Mouse (Mus musculus): Measurements from ENCODE around the gene Palm3. TPM values are rescaled to one million over a fixed set of nuclear protein-coding genes. Genes with fewer than 3 reads are reported as not detected.

The Palm3 gene
- polyA plus RNA-seq, 1 experiment from 2014 or later: 3.2 TPM

DNA sequence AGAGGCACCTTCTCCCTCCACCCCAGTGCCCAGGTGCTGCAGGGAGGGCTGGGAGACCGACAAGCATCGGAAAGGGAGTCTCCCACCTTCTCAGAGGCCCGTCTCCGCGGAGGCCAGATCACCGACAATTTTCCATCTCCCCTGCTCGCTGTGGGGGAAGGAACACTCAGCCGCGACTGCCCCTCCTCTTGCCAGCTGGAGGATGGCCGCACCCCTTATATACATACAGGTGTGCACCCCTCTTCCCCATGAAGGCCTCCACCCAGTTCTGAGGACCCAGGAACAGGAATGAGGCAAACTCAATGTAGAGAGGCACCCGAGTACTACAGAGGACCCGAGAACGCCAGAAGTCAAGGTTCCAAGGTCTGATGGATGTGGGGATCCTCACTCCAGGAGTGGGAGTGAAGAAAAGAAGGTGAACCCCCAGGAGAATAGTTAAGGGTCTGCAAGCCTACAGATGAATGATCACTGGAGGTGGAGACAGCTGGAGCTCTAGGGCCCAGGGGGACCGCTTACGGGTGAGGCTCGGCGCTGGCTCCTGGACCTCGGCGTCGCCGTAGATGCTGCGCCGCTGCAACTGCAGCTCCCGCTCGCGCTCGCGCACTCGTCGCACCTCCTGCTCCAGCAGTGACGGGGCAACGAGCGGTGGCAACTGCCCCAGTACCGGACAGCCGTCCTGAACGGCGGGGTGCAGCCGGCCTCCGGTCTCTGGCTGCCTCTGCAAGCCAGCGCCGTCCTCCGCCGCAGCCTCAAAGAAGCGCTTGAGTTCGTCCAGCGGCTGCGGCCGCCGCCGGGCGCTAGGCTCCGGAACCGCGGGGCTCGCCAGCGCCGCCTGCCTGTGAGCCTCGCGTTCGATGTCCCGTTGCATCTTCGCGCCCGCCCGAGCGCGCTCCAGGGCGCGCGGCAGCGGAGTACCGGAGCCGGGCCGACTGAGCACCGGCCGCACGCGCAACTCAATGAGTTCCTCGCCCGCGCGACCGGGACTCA lies 10.4 kb upstream of the Palm3 start:
- H3K9me3 ChIP-seq (ENCODE audit: control insufficient read depth, low read depth, low read length): no peaks in the 10 kb centered on the region
- peaks cover 13% of the 10 kb centered on the region for H3K4me1 ChIP-seq (ENCODE audit: control insufficient read depth, insufficient read depth, low read length)
- peak overlapping the region; percentile 18; the same call in 1 of the 2 replicates for H3K9ac ChIP-seq (replicated peaks; ENCODE audit: low read depth, low read length)
- H3K4me3 ChIP-seq (ENCODE audit: low read depth, low read length): peak overlapping the region; percentile 49
- H3K36me3 ChIP-seq (ENCODE audit: control insufficient read depth, insufficient read depth, low read length): no peaks in the 10 kb centered on the region
- WGBS: 2% methylated on average over 83 of the region's 83 CpGs
- peak overlapping the region; percentile 92 for H3K4me2 ChIP-seq (replicated peaks; ENCODE audit: low read depth, low read length)
- peaks cover 28% of the 10 kb centered on the region for H3K27me3 ChIP-seq (ENCODE audit: control insufficient read depth, insufficient read depth, low read length)
- ATAC-seq (ENCODE audit: insufficient number of reproducible peaks, insufficient read depth, low FRiP score, low read depth): peak; percentile 44
- no peak overlapping the region for H3K27ac ChIP-seq (ENCODE audit: low read length)

DNA sequence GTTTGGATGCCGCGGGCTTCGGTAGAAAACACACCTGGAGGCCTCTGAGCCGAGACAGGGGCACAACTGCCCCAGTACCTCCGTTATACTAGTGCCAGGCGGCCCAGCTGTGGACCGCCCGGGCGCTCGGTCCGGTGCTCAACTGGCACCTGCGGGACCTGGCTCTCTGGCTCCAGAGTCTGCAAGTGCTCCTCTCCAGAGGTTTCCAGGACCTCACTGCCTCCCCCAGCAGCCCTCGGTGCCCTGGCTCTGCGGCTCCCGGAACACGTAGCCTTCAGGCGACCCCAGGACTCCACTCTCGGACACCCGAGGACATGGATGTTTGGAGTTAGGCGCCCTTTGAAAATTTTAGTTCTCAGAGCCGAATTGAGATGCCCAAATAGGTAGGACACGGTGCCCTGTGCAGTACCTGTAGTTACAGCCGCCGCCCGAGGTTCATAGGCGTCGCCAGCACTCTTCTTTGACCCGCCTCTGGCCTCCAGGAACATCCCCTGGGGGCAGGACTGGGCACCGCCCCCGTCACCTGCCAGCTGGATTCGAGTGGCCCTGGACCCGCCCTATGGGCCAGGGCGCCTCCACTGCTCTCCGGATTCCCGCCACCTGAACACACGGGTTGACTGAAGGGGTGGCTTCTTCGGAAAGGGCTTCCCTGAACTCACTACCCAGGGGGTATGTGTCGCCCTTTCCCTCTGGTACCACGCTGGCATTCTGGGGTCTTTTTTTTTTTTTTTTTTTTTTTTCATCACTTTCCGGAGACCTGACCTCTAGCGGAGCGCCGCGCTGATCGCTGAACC lies 9.4 kb upstream of the Palm3 start, which contains the start of gene 2210011C24Rik:
Gene 2210011C24Rik (minus strand): TSS at position 467 of the 794 bp plus-strand sequence.
- Histone ChIP-seq H3K9ac (replicated peaks; ENCODE audit: low read depth, low read length) (peak within 1 kb of the TSS; percentile 18; the same call in 1 of the 2 replicates), H3K4me2 (replicated peaks; ENCODE audit: low read depth, low read length) (peak within 1 kb of the TSS; percentile 92), H3K9me3 (ENCODE audit: control insufficient read depth, low read depth, low read length) (no peaks in the 10 kb centered on the region), H3K4me1 (ENCODE audit: control insufficient read depth, insufficient read depth, low read length) (peaks cover 13% of the 10 kb centered on the region), H3K27ac (ENCODE audit: low read length) (no peak within 1 kb of the TSS), H3K4me3 (ENCODE audit: low read depth, low read length) (peak within 1 kb of the TSS; percentile 49), H3K27me3 (ENCODE audit: control insufficient read depth, insufficient read depth, low read length) (peaks cover 28% of the 10 kb centered on the region), H3K36me3 (ENCODE audit: control insufficient read depth, insufficient read depth, low read length) (no peaks in the 10 kb centered on the region)
- WGBS: under 1% methylated on average over 45 of the region's 45 CpGs
- no peak; the same call in 1 of the 2 replicates for ATAC-seq (ENCODE audit: insufficient number of reproducible peaks, insufficient read depth, low FRiP score, low read depth)

DNA sequence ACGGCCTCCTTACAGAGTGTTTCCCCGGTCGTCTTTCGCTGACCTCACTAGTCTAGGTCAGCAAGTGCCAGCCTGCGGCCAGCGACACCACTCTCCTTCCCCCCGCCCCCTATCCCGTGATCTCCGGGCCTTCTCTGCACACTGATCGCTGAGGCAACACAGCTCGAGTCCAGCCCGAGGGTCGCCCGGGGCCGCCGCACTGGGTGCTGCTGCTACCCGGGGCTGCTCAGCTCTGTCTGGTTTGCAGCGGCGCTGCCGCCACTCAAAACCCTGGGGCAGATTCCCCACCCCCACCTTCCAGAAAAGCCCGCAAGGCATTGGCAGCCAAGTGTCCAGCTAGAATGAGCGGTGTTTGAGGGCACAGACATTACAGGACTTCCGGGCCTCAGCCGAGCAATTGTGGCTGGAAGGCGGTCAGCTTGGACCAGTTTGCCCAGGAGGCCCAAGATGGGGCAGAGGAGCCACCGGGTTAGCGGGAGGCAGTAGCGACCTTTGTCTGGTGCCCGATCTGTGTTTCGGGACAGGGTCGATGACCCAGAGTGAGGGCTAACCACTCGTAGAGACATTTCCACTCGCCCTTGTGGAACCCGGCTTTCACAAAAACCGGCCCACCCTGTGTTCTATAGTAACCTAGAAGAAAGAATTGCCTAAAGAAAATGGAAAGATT lies 8.6 kb upstream of the Palm3 start:
- Histone ChIP-seq H3K4me3 (ENCODE audit: low read depth, low read length) (peak overlapping the region; percentile 49), H3K4me1 (ENCODE audit: control insufficient read depth, insufficient read depth, low read length) (peaks cover 13% of the 10 kb centered on the region), H3K27ac (ENCODE audit: low read length) (no peak overlapping the region), H3K4me2 (replicated peaks; ENCODE audit: low read depth, low read length) (peak overlapping the region; percentile 92), H3K36me3 (ENCODE audit: control insufficient read depth, insufficient read depth, low read length) (no peaks in the 10 kb centered on the region), H3K9me3 (ENCODE audit: control insufficient read depth, low read depth, low read length) (no peaks in the 10 kb centered on the region), H3K27me3 (ENCODE audit: control insufficient read depth, insufficient read depth, low read length) (peaks cover 28% of the 10 kb centered on the region), H3K9ac (replicated peaks; ENCODE audit: low read depth, low read length) (no peak overlapping the region)
- WGBS: 13% methylated on average over 35 of the region's 35 CpGs
- no peak for ATAC-seq (ENCODE audit: insufficient number of reproducible peaks, insufficient read depth, low FRiP score, low read depth)

DNA sequence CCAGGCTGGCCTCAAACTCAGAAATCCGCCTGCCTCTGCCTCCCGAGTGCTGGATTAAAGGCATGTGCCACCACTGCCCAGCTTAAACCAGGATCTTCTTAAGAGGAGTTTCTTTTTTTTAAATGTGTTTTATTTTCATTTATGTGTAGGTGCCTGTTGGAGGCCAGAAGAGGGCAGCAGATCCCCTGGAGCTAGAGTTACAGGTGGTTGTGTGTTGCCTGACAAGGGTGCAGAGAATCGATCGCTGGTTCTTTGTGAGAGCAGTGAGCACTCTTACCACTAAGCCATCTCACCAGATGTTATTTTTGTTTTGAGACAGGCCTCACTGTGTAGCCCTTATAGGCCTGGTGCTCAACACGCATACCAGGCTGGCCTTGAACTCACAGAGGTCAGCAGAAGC lies 5.4 kb upstream of the Palm3 start:
- WGBS: 88% methylated on average over 5 of the region's 5 CpGs

DNA sequence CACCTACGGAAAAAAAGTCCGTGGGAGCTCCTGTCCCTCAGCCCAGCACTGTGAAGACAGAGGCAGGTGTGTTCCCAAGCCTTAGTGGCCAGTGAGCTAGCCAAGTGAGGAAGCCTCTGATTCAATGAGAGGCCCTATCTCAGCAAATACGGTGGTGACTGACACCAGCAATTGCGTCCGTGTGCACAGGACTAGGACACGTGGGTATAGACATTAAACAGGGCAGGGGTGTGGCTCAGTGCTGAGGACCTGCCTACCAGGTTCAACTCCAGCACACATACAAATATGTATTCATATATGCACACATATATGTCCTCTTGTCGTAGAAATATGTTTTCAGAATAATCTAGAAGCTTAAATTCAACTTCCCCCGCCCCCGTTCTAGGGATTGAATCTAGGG lies 1.5 kb upstream of the Palm3 start:
- no peaks in the 10 kb centered on the region for H3K27me3 ChIP-seq (ENCODE audit: control insufficient read depth, insufficient read depth, low read length)
- no peak overlapping the region for H3K27ac ChIP-seq (ENCODE audit: low read length)
- no peaks in the 10 kb centered on the region for H3K36me3 ChIP-seq (ENCODE audit: control insufficient read depth, insufficient read depth, low read length)
- H3K4me3 ChIP-seq (ENCODE audit: low read depth, low read length): no peak overlapping the region
- 76% methylated on average over 9 of the region's 9 CpGs for WGBS
- H3K4me2 ChIP-seq (replicated peaks; ENCODE audit: low read depth, low read length): no peak overlapping the region
- no peak for ATAC-seq (ENCODE audit: insufficient number of reproducible peaks, insufficient read depth, low FRiP score, low read depth)
- H3K9ac ChIP-seq (replicated peaks; ENCODE audit: low read depth, low read length): no peak overlapping the region
- H3K4me1 ChIP-seq (ENCODE audit: control insufficient read depth, insufficient read depth, low read length): peaks cover 23% of the 10 kb centered on the region
- no peaks in the 10 kb centered on the region for H3K9me3 ChIP-seq (ENCODE audit: control insufficient read depth, low read depth, low read length)

More for the DNA sequence above, 5.4 kb upstream of the Palm3 start:
- Histone ChIP-seq H3K4me3 (ENCODE audit: low read depth, low read length) (no peak overlapping the region), H3K27ac (ENCODE audit: low read length) (no peak overlapping the region), H3K4me2 (replicated peaks; ENCODE audit: low read depth, low read length) (no peak overlapping the region), H3K36me3 (ENCODE audit: control insufficient read depth, insufficient read depth, low read length) (no peaks in the 10 kb centered on the region), H3K9me3 (ENCODE audit: control insufficient read depth, low read depth, low read length) (no peaks in the 10 kb centered on the region), H3K27me3 (ENCODE audit: control insufficient read depth, insufficient read depth, low read length) (peaks cover 20% of the 10 kb centered on the region), H3K4me1 (ENCODE audit: control insufficient read depth, insufficient read depth, low read length) (peaks cover 13% of the 10 kb centered on the region), H3K9ac (replicated peaks; ENCODE audit: low read depth, low read length) (no peak overlapping the region)
- ATAC-seq (ENCODE audit: insufficient number of reproducible peaks, insufficient read depth, low FRiP score, low read depth): no peak

DNA sequence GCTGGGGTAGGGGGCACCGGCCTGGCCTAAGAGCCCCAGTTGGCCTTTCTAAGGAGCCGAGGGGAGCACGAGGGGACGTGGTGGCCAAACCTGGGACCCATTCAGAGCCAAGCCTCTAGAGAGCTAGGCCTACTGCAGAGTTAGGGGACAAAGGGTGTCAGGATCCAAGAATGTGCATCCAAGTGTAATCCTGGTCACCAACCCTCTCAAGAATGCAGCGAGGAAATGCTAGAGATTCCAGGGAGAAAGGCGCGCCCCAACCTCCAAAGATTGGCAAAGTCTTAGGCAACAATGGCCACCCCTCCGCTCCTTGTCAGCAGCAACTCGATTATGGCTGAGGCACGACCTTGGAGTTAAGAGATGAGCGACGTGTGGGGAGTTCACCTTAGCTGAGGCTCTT lies 298 bp downstream of the Palm3 start:
- Histone ChIP-seq H3K9me3 (ENCODE audit: control insufficient read depth, low read depth, low read length) (no peaks in the 10 kb centered on the region), H3K4me2 (replicated peaks; ENCODE audit: low read depth, low read length) (peak overlapping the region; percentile 37), H3K4me1 (ENCODE audit: control insufficient read depth, insufficient read depth, low read length) (peaks cover 23% of the 10 kb centered on the region), H3K9ac (replicated peaks; ENCODE audit: low read depth, low read length) (0 out of 2 replicates have a peak overlapping the region, but pooled peaks have one; percentile 14), H3K27me3 (ENCODE audit: control insufficient read depth, insufficient read depth, low read length) (no peaks in the 10 kb centered on the region), H3K36me3 (ENCODE audit: control insufficient read depth, insufficient read depth, low read length) (no peaks in the 10 kb centered on the region), H3K4me3 (ENCODE audit: low read depth, low read length) (peak overlapping the region; percentile 18), H3K27ac (ENCODE audit: low read length) (peak overlapping the region; percentile 27; the same call in 1 of the 2 replicates)
- ATAC-seq (ENCODE audit: insufficient number of reproducible peaks, insufficient read depth, low FRiP score, low read depth): peak; percentile 2; the same call in 1 of the 2 replicates
- WGBS: 43% methylated on average over 12 of the region's 12 CpGs

DNA sequence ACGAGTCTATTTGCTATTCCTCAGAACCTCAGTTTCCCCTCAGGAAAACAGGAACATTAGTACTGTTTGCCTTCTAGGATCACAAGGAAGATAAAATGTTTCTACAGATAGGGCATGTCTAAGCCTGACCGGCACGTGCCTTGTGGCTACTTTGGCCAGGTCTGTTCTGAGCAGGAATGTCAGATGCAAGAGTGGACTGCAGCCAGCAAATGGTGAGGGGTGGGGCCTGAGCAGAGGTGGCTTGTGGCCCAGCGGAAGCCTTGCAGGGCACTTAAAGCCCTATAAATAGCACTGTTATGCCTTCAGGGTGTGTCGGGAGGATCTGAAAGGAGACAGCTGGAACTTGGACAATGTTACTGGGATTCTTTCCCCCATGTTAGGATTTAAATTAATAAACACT lies 1.8 kb downstream of the Palm3 start:
- no peak overlapping the region for H3K9ac ChIP-seq (replicated peaks; ENCODE audit: low read depth, low read length)
- H3K4me1 ChIP-seq (ENCODE audit: control insufficient read depth, insufficient read depth, low read length): peaks cover 23% of the 10 kb centered on the region
- H3K4me2 ChIP-seq (replicated peaks; ENCODE audit: low read depth, low read length): peak overlapping the region; percentile 23
- 10% methylated on average over 5 of the region's 5 CpGs for WGBS
- H3K27ac ChIP-seq (ENCODE audit: low read length): no peak overlapping the region
- no peaks in the 10 kb centered on the region for H3K9me3 ChIP-seq (ENCODE audit: control insufficient read depth, low read depth, low read length)
- H3K4me3 ChIP-seq (ENCODE audit: low read depth, low read length): no peak overlapping the region
- H3K36me3 ChIP-seq (ENCODE audit: control insufficient read depth, insufficient read depth, low read length): no peaks in the 10 kb centered on the region
- ATAC-seq (ENCODE audit: insufficient number of reproducible peaks, insufficient read depth, low FRiP score, low read depth): no peak
- H3K27me3 ChIP-seq (ENCODE audit: control insufficient read depth, insufficient read depth, low read length): no peaks in the 10 kb centered on the region

DNA sequence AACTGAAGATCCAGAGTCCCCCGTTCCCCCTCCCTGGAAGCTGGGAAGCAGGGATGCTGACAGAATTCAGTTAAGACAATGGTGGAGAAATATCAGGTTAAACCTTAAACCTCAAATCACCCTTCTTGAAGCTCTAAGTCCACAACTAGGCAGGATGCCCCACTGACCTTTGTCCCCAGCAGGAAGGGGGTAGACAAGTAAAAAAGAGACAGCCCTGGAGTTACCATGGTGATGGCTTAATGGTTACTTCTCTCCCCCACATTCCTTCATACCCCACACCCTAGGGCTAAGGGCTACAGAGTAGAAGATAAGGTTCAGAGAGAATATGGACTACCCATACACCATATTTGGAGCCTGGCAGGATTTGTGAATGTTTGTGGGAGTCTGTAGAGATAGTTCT lies 2.4 kb downstream of the Palm3 start:
- H3K27me3 ChIP-seq (ENCODE audit: control insufficient read depth, insufficient read depth, low read length): no peaks in the 10 kb centered on the region
- ATAC-seq (ENCODE audit: insufficient number of reproducible peaks, insufficient read depth, low FRiP score, low read depth): no peak
- WGBS: 63% methylated on average over 1 of the region's 1 CpGs

More for the DNA sequence above, 2.4 kb downstream of the Palm3 start:
- Histone ChIP-seq H3K27ac (ENCODE audit: low read length) (no peak overlapping the region), H3K9ac (replicated peaks; ENCODE audit: low read depth, low read length) (no peak overlapping the region), H3K4me1 (ENCODE audit: control insufficient read depth, insufficient read depth, low read length) (peaks cover 23% of the 10 kb centered on the region), H3K4me3 (ENCODE audit: low read depth, low read length) (no peak overlapping the region), H3K36me3 (ENCODE audit: control insufficient read depth, insufficient read depth, low read length) (no peaks in the 10 kb centered on the region), H3K9me3 (ENCODE audit: control insufficient read depth, low read depth, low read length) (no peaks in the 10 kb centered on the region), H3K4me2 (replicated peaks; ENCODE audit: low read depth, low read length) (no peak overlapping the region; the same call in 1 of the 2 replicates)
